Mouse (Mus musculus) testis, adult 2 months (tissue): ENCODE measurements at regions not wholly inside any gene's neighbourhood (a gene's known extent, or its start where the extent isn't known, plus 50 kb on each side); places are given as distances from the start of the nearest gene placed in this dataset.

Experiments used
- CTCF ChIP-seq: fragments of 200-500 bp; IDR thresholded peaks from 2 replicates; pipeline ENCODE4 v1.5.1; 2012; ENCODE audit warnings: low read depth, mild to moderate bottlenecking, inconsistent platforms, low read length, moderate library complexity; ENCODE audit not compliant: control insufficient read depth, insufficient read depth, insufficient replicate concordance
- POLR2A ChIP-seq: fragments of 200-500 bp; IDR thresholded peaks from 2 replicates; pipeline ENCODE4 v1.6.1; 2012; ENCODE audit warnings: low read depth, mild to moderate bottlenecking, inconsistent platforms, low read length, moderate library complexity; ENCODE audit not compliant: control insufficient read depth

DNA sequence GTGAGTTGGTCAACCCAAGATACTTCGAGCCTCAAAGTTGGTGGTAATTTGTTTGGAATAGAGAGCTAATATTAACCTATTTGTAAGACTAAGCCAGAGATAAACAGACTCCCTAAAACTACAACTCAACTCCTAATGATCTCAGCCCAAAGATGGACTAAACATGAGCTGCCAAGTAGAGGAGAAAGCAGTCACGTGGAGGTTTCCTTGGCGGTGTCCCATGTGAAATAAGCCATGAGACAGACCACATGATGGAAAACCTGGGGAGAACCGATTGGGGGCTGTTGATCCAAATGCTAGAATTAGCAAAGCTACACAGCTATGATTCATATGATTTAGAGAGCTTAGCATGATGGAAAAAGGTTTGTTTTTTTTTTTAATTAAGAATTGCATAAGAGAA lies 198.6 kb downstream of the Cog6 start:
- TF ChIP-seq POLR2A (no peak), CTCF (no peak)
